Mouse (Mus musculus) forebrain, postnatal 0 days (tissue): ENCODE measurements around the gene Dnm3. TPM values are rescaled to one million over a fixed set of nuclear protein-coding genes. Genes with fewer than 3 reads are reported as not detected.

ENCODE experiments used
- ATAC-seq: fragments of 200-750 bp; cut with Nextera tagmentation; 2 replicates; pipeline ENCODE4 v1.8.0; 2017; ENCODE audit warnings: mild to moderate bottlenecking, moderate library complexity
- DNase-seq: peaks from one replicate; pipeline ENCODE4 v3.0.0-alpha.2; 2015
- H3K27ac ChIP-seq: fragments of 300-500 bp; sonication (generic); 2 replicates; pipeline ENCODE4 v1.5.1; 2014; ENCODE audit warnings: low read depth, mild to moderate bottlenecking, antibody characterized with exemption, low read length, moderate library complexity, mixed read lengths
- H3K27me3 ChIP-seq: fragments of 300-500 bp; sonication (generic); 2 replicates; pipeline ENCODE4 v1.6.1; 2014; ENCODE audit warnings: mild to moderate bottlenecking, low read length, mixed read lengths; ENCODE audit not compliant: insufficient read depth
- H3K36me3 ChIP-seq: fragments of 300-500 bp; sonication (generic); 2 replicates; pipeline ENCODE4 v1.6.1; 2014; ENCODE audit warnings: mild to moderate bottlenecking, moderate library complexity; ENCODE audit not compliant: insufficient read depth
- H3K4me1 ChIP-seq: fragments of 300-500 bp; sonication (generic); 2 replicates; pipeline ENCODE4 v1.6.1; 2014; ENCODE audit warnings: antibody characterized with exemption; ENCODE audit not compliant: insufficient read depth
- H3K4me2 ChIP-seq: fragments of 300-500 bp; sonication (generic); 2 replicates; pipeline ENCODE4 v1.6.1; 2014; ENCODE audit warnings: low read depth, mild to moderate bottlenecking, moderate library complexity
- H3K4me3 ChIP-seq: fragments of 300-500 bp; sonication (generic); 2 replicates; pipeline ENCODE4 v1.5.1; 2014; ENCODE audit warnings: low read depth, low read length, mixed read lengths
- H3K9ac ChIP-seq: fragments of 300-500 bp; sonication (generic); 2 replicates; pipeline ENCODE4 v1.6.1; 2014; ENCODE audit warnings: mild to moderate bottlenecking
- H3K9me3 ChIP-seq: fragments of 300-500 bp; sonication (generic); 2 replicates; pipeline ENCODE4 v1.6.1; 2016; ENCODE audit warnings: low read length
- CTCF ChIP-seq: sonication (generic); IDR thresholded peaks from 2 replicates; pipeline ENCODE4 v1.5.1; 2016; ENCODE audit warnings: antibody characterized with exemption, control low read depth, low read depth
- WGBS: fragments of 180-500 bp; shearing (Covaris S2); extraction: QIAGEN DNeasy Blood & Tissue Kit; methylation state at CpG from one replicate; pipeline ENCODE4 v1.1.7; 2014; 5-methylcytosine and 5-hydroxymethylcytosine counted together
- polyA plus RNA-seq: library from polyadenylated mRNA; unstranded; fragments of >200 nt; fragmentation: Nextera tagmentation; extraction: Ambion mirVana; gene quantifications from 2 replicates; pipeline ENCODE4 v1.2.1, GENCODE M21; 2015
- total RNA-seq: library from RNA; depleted of rRNA; stranded (reverse); fragments of >200 nt; gene quantifications from 2 replicates; pipeline ENCODE4 v1.2.3, GENCODE M21; 2014

The Dnm3 gene
- total and polyA plus RNA-seq, 2 experiments from 2014 or later, result 45.3 to 74.4 TPM

DNA sequence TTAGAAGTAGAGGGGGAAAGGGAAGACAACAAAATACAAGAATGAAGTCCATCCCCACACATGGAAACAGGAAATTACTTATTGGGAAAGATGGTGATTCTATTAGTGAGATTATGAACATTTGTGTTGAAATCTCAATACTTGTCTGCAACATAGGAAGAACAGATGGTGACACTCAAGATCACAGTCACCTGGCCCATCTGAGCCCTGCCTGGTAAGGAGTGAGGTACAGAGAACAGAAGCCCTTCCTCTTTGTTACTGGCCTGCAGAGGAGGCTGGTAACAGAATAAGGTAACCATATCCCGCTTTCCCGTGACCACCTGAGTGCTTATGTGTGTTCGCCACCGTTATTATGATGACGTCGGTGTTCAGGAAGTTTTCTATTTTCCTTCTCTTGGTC is 21.0 kb downstream of the Dnm3 start:
- Histone ChIP-seq H3K36me3 (no peaks in the 10 kb centered on the region), H3K27me3 (no peaks in the 10 kb centered on the region), H3K27ac (no peak overlapping the region), H3K4me1 (no peaks in the 10 kb centered on the region), H3K9me3 (no peaks in the 10 kb centered on the region), H3K9ac (no peak overlapping the region), H3K4me3 (no peak overlapping the region), H3K4me2 (no peak overlapping the region)
- TF ChIP-seq CTCF, result no peak
- 96% methylated on average over 6 of the region's 6 CpGs for WGBS
- no peak for DNase-seq
- ATAC-seq, result no peak; the same call in 1 of the 2 replicates

DNA sequence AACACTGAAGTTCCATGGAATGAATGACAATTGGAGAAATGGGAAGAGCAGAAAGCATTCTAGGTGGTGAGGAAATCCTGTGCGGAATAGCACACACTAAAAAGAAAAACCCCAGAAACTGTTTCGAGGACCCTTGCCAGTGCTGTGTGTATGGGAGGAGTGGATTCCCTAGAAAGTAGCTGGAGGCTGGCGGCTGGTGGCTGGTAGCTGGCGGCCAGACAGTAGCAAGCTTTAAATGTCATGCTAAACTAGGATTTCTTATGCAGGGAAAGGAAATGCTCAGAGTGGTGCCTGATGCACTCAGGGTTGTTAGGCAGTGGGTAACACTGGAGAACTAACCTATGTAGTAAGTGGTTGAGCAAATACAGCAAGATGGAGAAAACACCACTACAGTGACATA is 21.4 kb downstream of the Dnm3 start:
- H3K27ac ChIP-seq, result no peak overlapping the region
- H3K9ac ChIP-seq, result no peak overlapping the region
- ATAC-seq (peak; percentile 34; the same call in 1 of the 2 replicates), DNase-seq (peak; percentile 40)
- H3K36me3 ChIP-seq, result no peaks in the 10 kb centered on the region
- no peaks in the 10 kb centered on the region for H3K27me3 ChIP-seq
- WGBS, result 76% methylated on average over 4 of the region's 4 CpGs
- H3K4me3 ChIP-seq, result no peak overlapping the region
- no peaks in the 10 kb centered on the region for H3K9me3 ChIP-seq
- no peak for TF ChIP-seq CTCF
- H3K4me1 ChIP-seq, result no peaks in the 10 kb centered on the region
- no peak overlapping the region for H3K4me2 ChIP-seq

DNA sequence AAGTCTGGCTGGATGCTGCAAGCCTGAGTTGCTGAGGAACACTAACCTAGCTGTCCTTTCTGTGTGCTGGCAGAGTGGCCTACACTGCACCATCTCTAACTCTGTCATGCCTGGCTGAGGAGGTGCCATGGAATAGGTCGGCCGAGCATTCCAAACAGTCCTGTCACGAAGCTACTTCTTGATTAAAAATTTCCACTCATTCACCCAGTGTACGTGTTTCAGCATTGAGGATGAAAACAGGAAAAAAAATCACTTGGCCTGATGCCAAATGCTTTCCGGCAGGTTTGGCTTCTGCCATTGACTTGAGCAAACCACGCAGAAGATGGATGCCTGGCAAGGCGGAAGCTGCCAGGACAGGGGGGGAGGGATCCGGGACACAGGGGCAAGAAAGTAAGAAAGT is 24.3 kb downstream of the Dnm3 start:
- no peaks in the 10 kb centered on the region for H3K36me3 ChIP-seq
- no peaks in the 10 kb centered on the region for H3K4me1 ChIP-seq

DNA sequence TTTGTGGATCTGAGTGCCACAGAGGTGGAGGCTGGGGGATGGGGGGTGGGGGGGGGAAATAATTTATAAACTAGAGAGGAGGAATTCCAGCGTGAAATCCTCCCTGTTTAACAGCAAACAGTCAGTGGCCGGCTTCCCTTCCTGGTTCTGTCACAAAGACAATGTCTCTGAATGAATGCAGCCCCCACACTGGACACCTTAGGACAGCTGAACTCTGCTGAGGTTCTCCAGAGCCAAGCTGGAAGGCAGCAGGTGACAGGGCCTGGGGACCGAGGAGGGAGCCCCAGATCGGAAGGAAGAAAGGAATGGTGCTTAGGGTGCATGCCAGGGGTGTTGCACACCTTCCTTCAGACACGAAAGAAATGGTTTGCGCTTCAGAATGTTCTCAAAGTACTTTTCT is 24.8 kb downstream of the Dnm3 start:
- Histone ChIP-seq H3K4me2 (no peak overlapping the region), H3K36me3 (no peaks in the 10 kb centered on the region), H3K9me3 (no peaks in the 10 kb centered on the region), H3K4me3 (no peak overlapping the region), H3K27me3 (no peaks in the 10 kb centered on the region), H3K27ac (no peak overlapping the region), H3K9ac (no peak overlapping the region), H3K4me1 (no peaks in the 10 kb centered on the region)
- ATAC-seq, result no peak
- DNase-seq, result no peak
- no peak for TF ChIP-seq CTCF
- 78% methylated on average over 6 of the region's 6 CpGs for WGBS

More for the DNA sequence above, 24.3 kb downstream of the Dnm3 start:
- 18% methylated on average over 8 of the region's 8 CpGs for WGBS
- no peak for TF ChIP-seq CTCF
- ATAC-seq (no peak), DNase-seq (peak; percentile 32)
- Histone ChIP-seq H3K27me3 (no peaks in the 10 kb centered on the region), H3K9ac (no peak overlapping the region), H3K4me3 (no peak overlapping the region), H3K9me3 (no peaks in the 10 kb centered on the region), H3K27ac (no peak overlapping the region), H3K4me2 (no peak overlapping the region)

DNA sequence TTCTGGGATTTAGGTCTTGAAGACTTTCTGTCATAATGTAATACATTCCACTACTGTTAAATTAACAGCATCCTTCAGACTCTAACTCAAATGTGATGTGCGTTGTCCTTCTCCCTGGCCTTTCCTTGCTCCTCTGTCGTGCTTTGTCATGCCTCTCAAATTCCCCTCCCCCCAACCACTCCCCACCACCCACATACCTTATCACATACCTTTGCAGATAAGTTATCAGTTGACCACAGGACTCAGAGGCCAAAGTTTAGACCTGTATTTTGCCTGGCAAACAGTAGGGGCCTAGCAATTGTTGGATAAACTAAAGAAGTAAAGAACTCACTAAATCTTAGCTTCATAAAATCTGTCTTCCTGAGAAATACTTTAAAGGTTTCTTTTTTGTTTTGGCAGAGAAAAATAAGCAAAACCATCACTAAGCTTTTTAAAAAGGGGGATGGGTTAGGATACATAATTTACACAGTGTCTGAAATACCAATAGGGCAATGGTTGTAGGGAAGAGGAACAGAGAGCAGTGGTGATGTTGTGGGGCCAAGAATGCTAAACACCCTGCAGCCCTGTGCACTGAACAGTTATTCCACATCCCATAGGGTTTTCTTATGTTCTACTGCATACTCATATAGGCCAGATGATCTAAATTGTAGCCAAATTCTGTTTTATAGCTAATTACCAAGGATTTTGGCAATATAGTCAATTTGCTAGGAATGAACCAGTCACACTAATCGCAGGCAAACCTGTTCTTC is 28.5 kb downstream of the Dnm3 start:
- Histone ChIP-seq H3K4me1 (no peaks in the 10 kb centered on the region), H3K4me2 (no peak overlapping the region), H3K27ac (no peak overlapping the region), H3K36me3 (no peaks in the 10 kb centered on the region), H3K9ac (no peak overlapping the region), H3K9me3 (no peaks in the 10 kb centered on the region), H3K4me3 (no peak overlapping the region), H3K27me3 (no peaks in the 10 kb centered on the region)
- 69% methylated on average over 3 of the region's 3 CpGs for WGBS
- DNase-seq, result no peak
- no peak for TF ChIP-seq CTCF
- no peak; the same call in 1 of the 2 replicates for ATAC-seq

DNA sequence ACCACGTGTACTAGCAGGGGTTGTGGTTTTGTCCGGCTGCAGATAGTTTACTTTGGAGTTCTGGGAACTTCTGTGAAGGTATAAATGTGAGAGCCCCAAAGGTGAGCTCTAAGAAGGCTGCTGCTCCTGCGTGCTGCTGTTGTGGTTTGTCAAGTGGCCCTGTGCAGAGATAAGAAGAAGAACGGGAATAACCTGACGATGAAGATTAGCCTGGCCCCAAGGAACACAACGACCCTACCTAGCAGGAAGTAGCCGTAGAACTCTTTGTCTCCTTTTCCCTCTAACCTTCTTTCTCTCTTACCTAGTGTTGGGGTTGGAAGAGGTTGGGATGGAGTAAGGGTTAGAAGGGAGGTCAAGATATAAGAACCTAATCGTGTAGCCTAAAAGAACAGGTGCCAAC is 33.0 kb downstream of the Dnm3 start:
- no peak overlapping the region for H3K27ac ChIP-seq
- ATAC-seq, result no peak
- no peaks in the 10 kb centered on the region for H3K36me3 ChIP-seq
- no peak for TF ChIP-seq CTCF
- no peak overlapping the region for H3K4me2 ChIP-seq
- no peak for DNase-seq
- H3K4me1 ChIP-seq, result no peaks in the 10 kb centered on the region
- H3K9me3 ChIP-seq, result no peaks in the 10 kb centered on the region
- H3K27me3 ChIP-seq, result no peaks in the 10 kb centered on the region
- H3K4me3 ChIP-seq, result no peak overlapping the region
- no peak overlapping the region for H3K9ac ChIP-seq
- WGBS, result 90% methylated on average over 8 of the region's 8 CpGs

DNA sequence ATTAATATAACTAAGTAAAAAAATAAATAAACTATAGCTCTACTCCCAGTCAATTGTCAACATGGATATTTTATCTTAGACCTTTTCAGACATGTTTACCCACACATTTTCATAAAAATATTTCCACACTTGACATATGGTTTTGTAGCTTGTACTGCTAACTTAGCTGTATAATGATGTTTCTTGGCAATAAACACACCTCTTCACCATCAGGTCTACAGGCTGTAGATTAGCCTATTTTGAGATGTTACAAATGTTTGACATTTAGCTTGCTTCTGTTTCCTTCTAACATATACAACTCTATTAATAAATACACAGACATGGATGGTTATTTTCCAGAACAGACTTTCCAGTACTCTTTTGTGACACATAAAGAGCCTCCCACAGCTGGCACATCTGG is 38.3 kb downstream of the Dnm3 start:
- TF ChIP-seq CTCF, result no peak
- H3K4me1 ChIP-seq, result no peaks in the 10 kb centered on the region

More for the DNA sequence above, 38.3 kb downstream of the Dnm3 start:
- DNase-seq (no peak), ATAC-seq (no peak)
- H3K36me3 ChIP-seq, result no peaks in the 10 kb centered on the region
- no peaks in the 10 kb centered on the region for H3K27me3 ChIP-seq
- H3K9ac ChIP-seq, result no peak overlapping the region
- H3K4me2 ChIP-seq, result no peak overlapping the region
- H3K4me3 ChIP-seq, result no peak overlapping the region
- H3K27ac ChIP-seq, result no peak overlapping the region
- H3K9me3 ChIP-seq, result no peaks in the 10 kb centered on the region
